ENCODE assay signal across 13 mouse cellular contexts in genomic region chr3:41489571-41489970, GRCm38 (mm10).
A peak's percentile ranks its signal among the peaks of the same experiment; 100 is the strongest.
DNase-seq lines count a peak whose midpoint lies in the region; ATAC-seq and TF ChIP-seq lines count a peak whose summit lies in the region.
"Had no signal": no experiment of that assay in that cellular context is flagged by ENCODE, and none has a peak within 500 bp of the region (broad histone marks: within the 10 kb centered on the region; RNA-seq: fewer than 3 reads in every experiment).

No protein-coding gene starts in this region.

- H3K27me3 ChIP-seq in intestine, embryonic 16.5 days (replicated peaks; ENCODE audit: control insufficient read depth, insufficient read depth, low read length), result no peaks in the 10 kb centered on the region
- H3K27me3 ChIP-seq in intestine, embryonic 15.5 days (replicated peaks), result no peaks in the 10 kb centered on the region
- H3K27me3 ChIP-seq in lung, postnatal 0 days (replicated peaks; ENCODE audit: insufficient read depth, low read length), result no peaks in the 10 kb centered on the region
- no peaks in the 10 kb centered on the region for H3K27me3 ChIP-seq in midbrain, embryonic 14.5 days (ENCODE audit: control insufficient read depth, insufficient read depth, low read length)
- H3K27me3 ChIP-seq: CH12.LX; forebrain, embryonic 15.5 days; limb, embryonic 12.5 days had no signal

- H3K4me3 ChIP-seq in intestine, embryonic 16.5 days (ENCODE audit: low read length), result no peak overlapping the region
- no peak overlapping the region for H3K4me3 ChIP-seq in intestine, embryonic 15.5 days (replicated peaks)
- H3K4me3 ChIP-seq in lung, postnatal 0 days (ENCODE audit: low read depth, low read length), result no peak overlapping the region
- no peak overlapping the region for H3K4me3 ChIP-seq in midbrain, embryonic 14.5 days (replicated peaks; ENCODE audit: low read depth, low read length)
- H3K4me3 ChIP-seq: forebrain, embryonic 15.5 days; limb, embryonic 12.5 days had no signal

- 70% methylated on average over 3 of the region's 3 CpGs for WGBS in intestine, embryonic 16.5 days
- WGBS in intestine, embryonic 15.5 days, result 58% methylated on average over 3 of the region's 3 CpGs
- 45% methylated on average over 3 of the region's 3 CpGs for WGBS in lung, postnatal 0 days
- WGBS in midbrain, embryonic 14.5 days, result 85% methylated on average over 3 of the region's 3 CpGs

- H3K9me3 ChIP-seq in intestine, embryonic 16.5 days (ENCODE audit: control insufficient read depth, low read length), result no peaks in the 10 kb centered on the region
- no peaks in the 10 kb centered on the region for H3K9me3 ChIP-seq in intestine, embryonic 15.5 days
- H3K9me3 ChIP-seq in lung, postnatal 0 days (ENCODE audit: low read length), result no peaks in the 10 kb centered on the region
- no peaks in the 10 kb centered on the region for H3K9me3 ChIP-seq in midbrain, embryonic 14.5 days (ENCODE audit: control insufficient read depth, low read length)
- H3K9me3 ChIP-seq: forebrain, embryonic 15.5 days; limb, embryonic 12.5 days had no signal

- no peak for TF ChIP-seq CTCF in lung, postnatal 0 days (IDR thresholded peaks at IDR 0.05)

- 0 out of 2 replicates have a peak, but pooled peaks have one; percentile 4 for ATAC-seq in intestine, embryonic 16.5 days
- no peak for ATAC-seq in intestine, embryonic 15.5 days
- peak; percentile 88 for ATAC-seq in lung, postnatal 0 days
- ATAC-seq in midbrain, embryonic 14.5 days (ENCODE audit: low FRiP score, low TSS enrichment), result no peak
- ATAC-seq: forebrain, embryonic 15.5 days had no signal

- DNase-seq in 3T3-L1 (ENCODE audit: low read depth, low spot score), result peak; percentile 56
- DNase-seq in Muller cell, postnatal 12 days (ENCODE audit: inconsistent ontology term), result peak; percentile 36
- peak; percentile 81 for DNase-seq in lung, postnatal 0 days (ENCODE audit: low spot score)
- DNase-seq in neural tube, embryonic 10.5 days (ENCODE audit: extremely low spot score, low spot score), result no peak
- DNase-seq in midbrain, embryonic 14.5 days, result no peak
- DNase-seq: gastrocnemius, postnatal 10 days; right cerebral cortex, postnatal 25 days; thymus, postnatal 36 days had no signal

- H3K4me1 ChIP-seq in intestine, embryonic 16.5 days (ENCODE audit: control insufficient read depth, insufficient read depth, low read length), result peaks cover 12% of the 10 kb centered on the region; the same call in 1 of the 2 replicates
- H3K4me1 ChIP-seq in intestine, embryonic 15.5 days (replicated peaks), result no peaks in the 10 kb centered on the region
- H3K4me1 ChIP-seq in lung, postnatal 0 days (ENCODE audit: insufficient read depth, low read depth, low read length), result no peaks in the 10 kb centered on the region
- H3K4me1 ChIP-seq in midbrain, embryonic 14.5 days (ENCODE audit: control insufficient read depth, insufficient read depth, low read length), result no peaks in the 10 kb centered on the region
- H3K4me1 ChIP-seq: forebrain, embryonic 15.5 days had no signal

- H3K4me2 ChIP-seq in intestine, embryonic 16.5 days (ENCODE audit: low read depth, low read length), result no peak overlapping the region
- no peak overlapping the region for H3K4me2 ChIP-seq in intestine, embryonic 15.5 days (replicated peaks)
- H3K4me2 ChIP-seq in lung, postnatal 0 days (replicated peaks; ENCODE audit: low read depth, low read length), result no peak overlapping the region
- H3K4me2 ChIP-seq in midbrain, embryonic 14.5 days (ENCODE audit: low read length), result no peak overlapping the region
- H3K4me2 ChIP-seq: forebrain, embryonic 15.5 days; limb, embryonic 12.5 days had no signal

- H3K9ac ChIP-seq in intestine, embryonic 16.5 days (ENCODE audit: low read depth, low read length), result no peak overlapping the region
- H3K9ac ChIP-seq in intestine, embryonic 15.5 days, result no peak overlapping the region
- no peak overlapping the region for H3K9ac ChIP-seq in lung, postnatal 0 days (replicated peaks; ENCODE audit: low read depth)
- no peak overlapping the region for H3K9ac ChIP-seq in midbrain, embryonic 14.5 days (replicated peaks; ENCODE audit: low read length)
- H3K9ac ChIP-seq: forebrain, embryonic 15.5 days; limb, embryonic 12.5 days had no signal

- H3K27ac ChIP-seq in intestine, embryonic 16.5 days (ENCODE audit: low read length), result no peak overlapping the region
- no peak overlapping the region for H3K27ac ChIP-seq in intestine, embryonic 15.5 days
- H3K27ac ChIP-seq in lung, postnatal 0 days (ENCODE audit: low read length), result no peak overlapping the region
- no peak overlapping the region for H3K27ac ChIP-seq in midbrain, embryonic 14.5 days (replicated peaks; ENCODE audit: low read depth, low read length)
- H3K27ac ChIP-seq: forebrain, embryonic 15.5 days; limb, embryonic 12.5 days had no signal

- TF ChIP-seq EP300 in lung, postnatal 0 days (IDR thresholded peaks at IDR 0.05), result peak; percentile 60

- H3K36me3 ChIP-seq in intestine, embryonic 16.5 days (ENCODE audit: control insufficient read depth, insufficient read depth, low read length), result no peaks in the 10 kb centered on the region
- H3K36me3 ChIP-seq in intestine, embryonic 15.5 days, result no peaks in the 10 kb centered on the region
- H3K36me3 ChIP-seq in lung, postnatal 0 days (ENCODE audit: insufficient read depth, low read length), result no peaks in the 10 kb centered on the region
- no peaks in the 10 kb centered on the region for H3K36me3 ChIP-seq in midbrain, embryonic 14.5 days (ENCODE audit: control insufficient read depth, insufficient read depth, low read length)
- H3K36me3 ChIP-seq: forebrain, embryonic 15.5 days; limb, embryonic 12.5 days had no signal

Comparison
In these comparisons a context has a peak if more than half of its experiments do, and no peak if none do; other contexts are left out.
1. ATAC-seq: peak in intestine, embryonic 16.5 days (single experiment) and lung, postnatal 0 days (single experiment); none in intestine, embryonic 15.5 days (single experiment) and midbrain, embryonic 14.5 days (single experiment).
2. DNase-seq: peak in 3T3-L1 (single experiment), Muller cell, postnatal 12 days (single experiment) and lung, postnatal 0 days (single experiment); none in neural tube, embryonic 10.5 days (single experiment) and midbrain, embryonic 14.5 days (single experiment).